Mouse (Mus musculus) forelimb bud, embryonic 11.5 days (tissue): ENCODE data around the gene Ccdc14.
A peak's percentile ranks its signal among the peaks of the same experiment; 100 is the strongest.
"Not testable (repeated sequence)": the region's sequence is repeated elsewhere in the genome, so short reads cannot be mapped to it uniquely, and the experiment has no call there.

Experiments
- DNase-seq: peaks from one replicate; pipeline ENCODE4 v3.0.0-alpha.2; 2012; ENCODE audit warnings: low read depth, low spot score

Ccdc14 gene

GRCm38 (mm10) chr16:34706487-34706946 lies 16.1 kb downstream of the Ccdc14 start:
- no peak for DNase-seq

- DNase-seq: peak; percentile 11
Observed at GRCm38 (mm10) chr16:34711481-34711880, 21.1 kb downstream of the Ccdc14 start.

GRCm38 (mm10) chr16:34725156-34725555 lies 34.7 kb downstream of the Ccdc14 start:
- no peak for DNase-seq

GRCm38 (mm10) chr16:34728610-34729009 lies 38.2 kb downstream of the Ccdc14 start:
- DNase-seq: not testable (repeated sequence)

GRCm38 (mm10) chr16:34729371-34729770 lies 39.0 kb downstream of the Ccdc14 start:
- no peak for DNase-seq

- DNase-seq: no peak
Observed at GRCm38 (mm10) chr16:34738656-34739233, 48.3 kb downstream of the Ccdc14 start.

GRCm38 (mm10) chr16:34742930-34743329 lies 52.5 kb downstream of the Ccdc14 start:
- DNase-seq: no peak

GRCm38 (mm10) chr16:34745065-34745585 lies 54.7 kb downstream of the Ccdc14 start, which contains the start of gene Mylk:
Gene Mylk, plus strand, starts transcription at chr16:34745210.
- peak; percentile 85 for DNase-seq

GRCm38 (mm10) chr16:34748081-34748720 lies 57.8 kb downstream of the Ccdc14 start:
- DNase-seq: no peak

GRCm38 (mm10) chr16:34749536-34749935 lies 59.1 kb downstream of the Ccdc14 start:
- DNase-seq: peak; percentile 16

- DNase-seq: no peak
Observed at GRCm38 (mm10) chr16:34752026-34752425, 61.6 kb downstream of the Ccdc14 start.

GRCm38 (mm10) chr16:34752977-34753376 lies 62.6 kb downstream of the Ccdc14 start:
- no peak for DNase-seq

- DNase-seq: no peak
Observed at GRCm38 (mm10) chr16:34756991-34757390, 66.6 kb downstream of the Ccdc14 start.

GRCm38 (mm10) chr16:34758205-34758604 lies 67.8 kb downstream of the Ccdc14 start:
- no peak for DNase-seq

GRCm38 (mm10) chr16:34763959-34764591 lies 73.7 kb downstream of the Ccdc14 start:
- no peak for DNase-seq

GRCm38 (mm10) chr16:34765666-34766065 lies 75.2 kb downstream of the Ccdc14 start:
- no peak for DNase-seq

GRCm38 (mm10) chr16:34766193-34766592 lies 75.8 kb downstream of the Ccdc14 start:
- DNase-seq: no peak

GRCm38 (mm10) chr16:34767443-34767842 lies 77.0 kb downstream of the Ccdc14 start:
- DNase-seq: no peak

- no peak for DNase-seq
Observed at GRCm38 (mm10) chr16:34768436-34768835, 78.0 kb downstream of the Ccdc14 start.

GRCm38 (mm10) chr16:34770127-34770526 lies 79.7 kb downstream of the Ccdc14 start:
- no peak for DNase-seq

GRCm38 (mm10) chr16:34772445-34773032 lies 82.1 kb downstream of the Ccdc14 start:
- DNase-seq: no peak
